Mouse (Mus musculus) limb, embryonic 14.5 days (tissue): ENCODE measurements around the gene Il1rapl1. TPM values are rescaled to one million over a fixed set of nuclear protein-coding genes. Genes with fewer than 3 reads are reported as not detected.

Experiments used
- ATAC-seq: fragments of 200-750 bp; cut with Nextera tagmentation; 2 replicates; pipeline ENCODE4 v1.8.0; 2017; ENCODE audit warnings: low read depth, moderate number of reproducible peaks, moderate TSS enrichment; ENCODE audit not compliant: low FRiP score
- DNase-seq: peaks from one replicate; pipeline ENCODE4 v3.0.0-alpha.2; 2015; ENCODE audit warnings: low spot score
- H3K27ac ChIP-seq: fragments of 300-500 bp; sonication (generic); replicated peaks from 2 replicates; pipeline ENCODE4 v1.5.1; 2014; ENCODE audit warnings: low read depth, mild to moderate bottlenecking, low read length, moderate library complexity, mixed read lengths
- H3K27me3 ChIP-seq: fragments of 300-500 bp; sonication (generic); 2 replicates; pipeline ENCODE4 v1.6.1; 2014; ENCODE audit warnings: low read length, mixed read lengths; ENCODE audit not compliant: control insufficient read depth, insufficient read depth
- H3K36me3 ChIP-seq: fragments of 300-500 bp; sonication (generic); 2 replicates; pipeline ENCODE4 v1.6.1; 2014; ENCODE audit warnings: mild to moderate bottlenecking, low read length, moderate library complexity, mixed read lengths; ENCODE audit not compliant: control insufficient read depth, insufficient read depth
- H3K4me1 ChIP-seq: fragments of 300-500 bp; sonication (generic); 2 replicates; pipeline ENCODE4 v1.6.1; 2014; ENCODE audit warnings: antibody characterized with exemption, low read length, mixed read lengths; ENCODE audit not compliant: control insufficient read depth, insufficient read depth
- H3K4me2 ChIP-seq: fragments of 300-500 bp; sonication (generic); replicated peaks from 2 replicates; pipeline ENCODE4 v1.6.1; 2014; ENCODE audit warnings: low read depth, mild to moderate bottlenecking, low read length, moderate library complexity; ENCODE audit not compliant: severe bottlenecking
- H3K4me3 ChIP-seq: fragments of 300-500 bp; sonication (generic); replicated peaks from 2 replicates; pipeline ENCODE4 v1.5.1; 2014; ENCODE audit warnings: low read length
- H3K9ac ChIP-seq: fragments of 300-500 bp; sonication (generic); 2 replicates; pipeline ENCODE4 v1.6.1; 2014; ENCODE audit warnings: mild to moderate bottlenecking, low read depth, low read length, moderate library complexity; ENCODE audit not compliant: severe bottlenecking
- H3K9me3 ChIP-seq: fragments of 300-500 bp; sonication (generic); 2 replicates; pipeline ENCODE4 v1.6.1; 2016; ENCODE audit warnings: low read length; ENCODE audit not compliant: control insufficient read depth
- POLR2A ChIP-seq: fragments of 200-500 bp; IDR thresholded peaks from 2 replicates; pipeline ENCODE4 v1.8.0; 2012; ENCODE audit warnings: inconsistent platforms, mild to moderate bottlenecking, moderate library complexity, borderline replicate concordance; ENCODE audit not compliant: insufficient read depth, insufficient read length; ENCODE audit errors: extremely low read depth
- WGBS: fragments of 180-500 bp; shearing (Covaris S2); extraction: QIAGEN DNeasy Blood & Tissue Kit; methylation state at CpG from one replicate; pipeline ENCODE4 v1.1.7; 2014; 5-methylcytosine and 5-hydroxymethylcytosine counted together
- polyA plus RNA-seq, 2 experiments: library from polyadenylated mRNA; depleted of rRNA in 1 of 2; stranded (reverse) in 1 of 2; unstranded in 1 of 2; fragments of >200 nt; fragmentation: Nextera tagmentation in 1 of 2; extraction: Ambion mirVana in 1 of 2; gene quantifications; 2 replicates each; pipeline versions ENCODE4 v1.2.1 to v1.2.3; 2012 to 2014

The Il1rapl1 gene
- polyA plus RNA-seq, 2 experiments: 0.14 to 0.48 TPM

DNA sequence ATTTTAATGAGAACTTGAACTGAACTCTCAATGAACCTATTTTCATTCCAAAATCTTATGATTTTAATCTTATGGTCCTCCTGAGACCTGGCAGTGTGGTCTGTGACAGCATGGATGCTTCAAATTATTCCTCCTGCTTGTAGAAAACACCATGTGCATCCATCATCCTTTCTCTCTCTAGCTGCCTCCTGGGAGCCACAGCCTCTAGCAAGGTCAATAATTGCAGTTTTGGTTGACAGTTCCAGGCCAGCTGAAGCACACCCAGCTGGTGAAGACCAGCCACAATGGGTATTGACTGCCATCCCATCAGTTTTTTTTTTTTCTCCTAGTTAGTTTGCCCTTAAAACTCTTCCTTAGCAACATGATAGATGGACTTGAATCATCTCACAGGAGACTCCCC is 890.2 kb downstream of the Il1rapl1 start:
- no peak for DNase-seq

GRCm38 (mm10) chrX:87002296-87002695 is 1113.1 kb downstream of the Il1rapl1 start:
- Histone ChIP-seq H3K4me1 (no peaks in the 10 kb centered on the region), H3K4me3 (no peak overlapping the region), H3K4me2 (no peak overlapping the region), H3K36me3 (no peaks in the 10 kb centered on the region), H3K27me3 (no peaks in the 10 kb centered on the region), H3K9me3 (no peaks in the 10 kb centered on the region), H3K27ac (no peak overlapping the region), H3K9ac (no peak overlapping the region)
- ATAC-seq (no peak), DNase-seq (no peak)
- TF ChIP-seq POLR2A: no peak

More for the DNA sequence above, 890.2 kb downstream of the Il1rapl1 start:
- Histone ChIP-seq H3K27ac (no peak overlapping the region), H3K4me3 (no peak overlapping the region), H3K36me3 (no peaks in the 10 kb centered on the region), H3K4me2 (no peak overlapping the region), H3K9me3 (no peaks in the 10 kb centered on the region), H3K27me3 (no peaks in the 10 kb centered on the region), H3K9ac (no peak overlapping the region), H3K4me1 (no peaks in the 10 kb centered on the region)
- ATAC-seq: no peak
- TF ChIP-seq POLR2A: no peak

- H3K4me1 ChIP-seq: no peaks in the 10 kb centered on the region
- 48% methylated on average over 1 of the region's 1 CpGs for WGBS
These were observed 1160.3 kb downstream of the Il1rapl1 start for GRCm38 (mm10) chrX:86955126-86955525.

GRCm38 (mm10) chrX:86954614-86955013 is 1160.8 kb downstream of the Il1rapl1 start:
- no peak for DNase-seq
- WGBS: 73% methylated on average over 1 of the region's 1 CpGs
- ATAC-seq: no peak
- Histone ChIP-seq H3K36me3 (no peaks in the 10 kb centered on the region), H3K4me2 (no peak overlapping the region), H3K4me3 (no peak overlapping the region), H3K4me1 (no peaks in the 10 kb centered on the region), H3K27ac (no peak overlapping the region), H3K9ac (no peak overlapping the region), H3K27me3 (no peaks in the 10 kb centered on the region), H3K9me3 (no peaks in the 10 kb centered on the region)
- no peak for TF ChIP-seq POLR2A

More at GRCm38 (mm10) chrX:86955126-86955525, 1160.3 kb downstream of the Il1rapl1 start:
- ATAC-seq: no peak
- no peak for TF ChIP-seq POLR2A
- H3K9ac ChIP-seq: no peak overlapping the region
- H3K9me3 ChIP-seq: no peaks in the 10 kb centered on the region
- H3K36me3 ChIP-seq: no peaks in the 10 kb centered on the region
- no peak overlapping the region for H3K27ac ChIP-seq
- H3K27me3 ChIP-seq: no peaks in the 10 kb centered on the region
- no peak overlapping the region for H3K4me2 ChIP-seq
- DNase-seq: no peak
- H3K4me3 ChIP-seq: no peak overlapping the region

GRCm38 (mm10) chrX:86950940-86951339 is 1164.5 kb downstream of the Il1rapl1 start:
- no peak for TF ChIP-seq POLR2A
- Histone ChIP-seq H3K4me1 (no peaks in the 10 kb centered on the region), H3K27me3 (no peaks in the 10 kb centered on the region), H3K4me2 (no peak overlapping the region), H3K9me3 (no peaks in the 10 kb centered on the region), H3K27ac (no peak overlapping the region), H3K36me3 (no peaks in the 10 kb centered on the region), H3K9ac (no peak overlapping the region), H3K4me3 (no peak overlapping the region)
- DNase-seq (no peak), ATAC-seq (no peak)
- WGBS: 59% methylated on average over 2 of the region's 2 CpGs

DNA sequence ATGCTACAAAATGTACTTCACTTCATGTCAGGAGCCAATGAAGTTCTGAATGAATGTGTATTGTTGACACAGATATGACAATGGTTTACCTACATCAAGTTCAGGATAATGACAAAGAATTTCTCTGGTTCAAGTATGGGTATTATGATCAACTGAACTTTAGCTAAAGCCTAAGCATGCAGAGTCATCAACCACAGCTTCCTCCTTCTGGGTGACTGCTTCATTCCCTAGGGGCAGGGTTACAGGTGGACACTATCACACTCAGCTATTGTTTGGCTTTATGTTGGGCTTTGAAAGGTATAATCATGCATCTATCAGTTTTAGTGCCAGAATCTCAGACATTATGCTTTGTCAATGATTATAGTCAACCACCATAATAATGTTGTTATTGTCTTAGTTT is 1166.3 kb downstream of the Il1rapl1 start:
- H3K27me3 ChIP-seq: no peaks in the 10 kb centered on the region

More for the DNA sequence above, 1166.3 kb downstream of the Il1rapl1 start:
- Histone ChIP-seq H3K9me3 (no peaks in the 10 kb centered on the region), H3K4me1 (no peaks in the 10 kb centered on the region), H3K27ac (no peak overlapping the region), H3K4me3 (no peak overlapping the region), H3K4me2 (no peak overlapping the region), H3K9ac (no peak overlapping the region), H3K36me3 (no peaks in the 10 kb centered on the region)
- DNase-seq: no peak
- ATAC-seq: no peak
- no peak for TF ChIP-seq POLR2A
